Mouse (Mus musculus): ENCODE measurements around the gene Bst2.
A peak's percentile ranks its signal among the peaks of the same experiment; 100 is the strongest.

Bst2 gene

GRCm38 (mm10) chr8:71537028-71537867, at the start of gene Bst2:
Bst2 (minus strand) TSS chr8:71537456.
- peak; percentile 72 for DNase-seq (ENCODE audit: low read depth, low spot score)

DNA sequence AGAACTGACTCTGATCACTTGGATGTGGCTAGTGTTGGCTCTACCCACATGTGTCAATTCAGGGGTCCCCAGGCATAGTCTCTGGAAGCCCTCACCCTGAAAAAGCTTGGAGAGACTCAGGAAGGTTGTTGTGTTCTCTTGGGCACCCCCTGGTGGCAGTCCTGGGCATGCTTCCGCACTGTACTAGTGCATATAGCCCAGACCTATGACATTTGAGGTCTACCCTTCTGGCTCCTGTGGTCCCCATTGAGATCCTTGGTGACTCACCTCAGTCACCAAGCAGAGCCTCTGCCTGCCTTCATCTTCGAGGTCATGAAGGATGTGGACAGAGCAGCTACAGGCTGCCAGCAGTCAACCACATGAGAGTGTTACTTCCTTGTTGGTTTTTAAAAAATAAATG, 49.6 kb upstream of the Bst2 start:
- DNase-seq (ENCODE audit: low read depth, low spot score): no peak

- DNase-seq (ENCODE audit: low read depth, low spot score): no peak
These were observed 42.9 kb upstream of the Bst2 start for GRCm38 (mm10) chr8:71580201-71580600.

GRCm38 (mm10) chr8:71579476-71579875, 42.2 kb upstream of the Bst2 start:
- DNase-seq (ENCODE audit: low read depth, low spot score): no peak

- DNase-seq (ENCODE audit: low read depth, low spot score): no peak
These were observed 41.8 kb upstream of the Bst2 start for GRCm38 (mm10) chr8:71579009-71579408.

DNA sequence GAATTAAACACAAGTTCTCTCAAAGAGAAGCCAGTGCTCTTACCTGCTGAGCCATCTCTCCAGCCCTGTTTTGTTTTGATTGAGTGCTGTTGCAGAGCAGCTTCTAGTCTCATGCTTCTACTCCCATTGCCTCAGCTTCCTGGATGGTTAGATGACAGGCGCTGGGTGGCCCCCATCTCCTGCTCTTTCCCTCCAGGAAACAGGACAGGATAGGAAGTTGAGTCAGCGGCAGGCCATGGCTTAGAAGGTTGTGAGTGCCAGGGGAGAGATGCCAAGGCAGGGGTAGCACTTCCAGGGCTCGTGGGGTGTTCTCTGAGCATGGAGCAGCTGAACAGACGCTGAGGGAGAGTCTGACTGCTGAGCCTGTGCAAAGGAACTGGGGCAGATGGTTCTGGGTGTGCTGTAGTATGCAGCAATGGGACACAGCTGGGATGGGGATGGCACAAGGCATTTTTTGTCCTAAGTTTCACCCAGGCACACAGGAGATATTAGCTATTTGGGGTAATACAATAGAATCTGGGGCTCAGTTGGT, 40.7 kb upstream of the Bst2 start:
- no peak for DNase-seq (ENCODE audit: low read depth, low spot score)

DNA sequence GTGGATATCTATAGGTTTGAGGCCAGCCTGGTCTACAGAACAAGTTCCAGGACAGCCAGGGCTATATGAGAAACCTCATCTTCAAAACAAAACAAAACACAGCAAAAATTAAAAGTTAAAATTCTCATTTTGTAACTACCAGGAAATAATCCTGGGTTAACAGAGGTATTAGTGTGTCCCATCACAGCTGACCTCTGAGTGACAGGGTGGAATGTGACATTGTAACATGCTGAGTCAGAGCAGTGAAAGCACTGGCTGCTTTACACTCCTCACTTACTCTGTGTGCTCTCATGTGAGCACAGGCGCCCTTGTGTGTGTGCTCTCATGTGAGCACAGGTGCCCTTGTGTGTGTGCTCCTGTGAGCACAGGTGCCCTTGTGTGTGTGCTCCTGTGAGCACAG, 37.8 kb upstream of the Bst2 start:
- no peak for DNase-seq (ENCODE audit: low read depth, low spot score)

GRCm38 (mm10) chr8:71574426-71574825, 37.2 kb upstream of the Bst2 start:
- no peak for DNase-seq (ENCODE audit: low read depth, low spot score)

DNA sequence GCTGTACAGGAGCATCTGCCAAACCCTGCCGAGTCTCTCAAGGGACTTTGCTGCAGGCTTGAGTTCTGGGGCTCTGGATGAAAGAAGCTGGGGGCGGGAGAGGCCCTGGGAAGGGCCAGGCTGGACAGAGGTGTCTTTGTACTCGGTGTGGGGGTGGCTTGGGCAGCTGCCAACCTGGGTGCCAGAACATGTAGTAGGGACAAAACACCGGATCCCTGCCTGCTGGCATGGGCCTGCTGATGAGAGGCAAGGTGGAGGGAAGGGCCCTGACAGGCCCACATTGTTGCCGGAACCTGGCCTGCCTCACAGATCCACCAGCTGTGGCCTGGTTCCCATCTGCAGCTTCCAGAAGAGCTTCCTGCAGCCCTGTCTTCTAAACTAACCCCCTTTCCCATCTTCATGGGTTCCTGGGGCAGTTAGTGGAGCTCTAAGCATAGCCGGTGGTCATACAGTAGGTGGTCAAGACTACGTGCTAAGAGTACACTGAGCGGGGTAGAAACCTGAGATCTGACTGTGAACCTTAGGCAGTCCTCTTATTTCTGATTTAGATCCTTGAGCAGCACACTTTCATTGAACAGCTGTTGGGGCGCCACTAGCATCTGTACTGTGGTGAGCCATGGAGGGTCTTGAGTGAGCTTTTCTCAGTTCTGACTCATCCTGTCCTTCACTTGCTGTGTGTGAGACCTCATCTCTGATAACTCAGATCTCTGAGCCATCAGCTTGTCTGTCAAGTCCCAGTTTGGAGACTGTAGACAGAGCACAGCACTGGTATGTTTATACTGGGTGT, 35.8 kb upstream of the Bst2 start:
- no peak for DNase-seq (ENCODE audit: low read depth, low spot score)

DNA sequence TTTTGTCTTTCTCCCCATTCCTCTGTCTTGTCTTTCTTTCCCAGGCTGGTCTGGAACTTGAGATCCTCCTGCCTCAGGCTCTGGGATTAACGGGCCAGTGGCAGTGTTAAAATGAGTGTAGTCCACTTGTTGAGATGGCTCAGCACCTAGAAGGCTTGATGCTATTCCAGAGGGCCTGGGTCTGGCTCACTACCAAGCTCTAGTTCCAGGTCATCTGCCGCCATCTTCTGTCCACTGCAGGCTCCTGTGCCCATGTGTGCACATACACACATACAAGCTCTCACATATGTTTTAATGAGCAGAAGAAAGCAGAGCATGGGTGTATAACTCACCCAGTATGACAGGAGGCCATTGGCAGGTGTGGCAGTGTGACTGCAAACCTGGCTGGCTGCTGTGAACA, 34.8 kb upstream of the Bst2 start:
- DNase-seq (ENCODE audit: low read depth, low spot score): no peak

GRCm38 (mm10) chr8:71570291-71570954, 33.2 kb upstream of the Bst2 start:
- peak; percentile 86 for DNase-seq (ENCODE audit: low read depth, low spot score)

DNA sequence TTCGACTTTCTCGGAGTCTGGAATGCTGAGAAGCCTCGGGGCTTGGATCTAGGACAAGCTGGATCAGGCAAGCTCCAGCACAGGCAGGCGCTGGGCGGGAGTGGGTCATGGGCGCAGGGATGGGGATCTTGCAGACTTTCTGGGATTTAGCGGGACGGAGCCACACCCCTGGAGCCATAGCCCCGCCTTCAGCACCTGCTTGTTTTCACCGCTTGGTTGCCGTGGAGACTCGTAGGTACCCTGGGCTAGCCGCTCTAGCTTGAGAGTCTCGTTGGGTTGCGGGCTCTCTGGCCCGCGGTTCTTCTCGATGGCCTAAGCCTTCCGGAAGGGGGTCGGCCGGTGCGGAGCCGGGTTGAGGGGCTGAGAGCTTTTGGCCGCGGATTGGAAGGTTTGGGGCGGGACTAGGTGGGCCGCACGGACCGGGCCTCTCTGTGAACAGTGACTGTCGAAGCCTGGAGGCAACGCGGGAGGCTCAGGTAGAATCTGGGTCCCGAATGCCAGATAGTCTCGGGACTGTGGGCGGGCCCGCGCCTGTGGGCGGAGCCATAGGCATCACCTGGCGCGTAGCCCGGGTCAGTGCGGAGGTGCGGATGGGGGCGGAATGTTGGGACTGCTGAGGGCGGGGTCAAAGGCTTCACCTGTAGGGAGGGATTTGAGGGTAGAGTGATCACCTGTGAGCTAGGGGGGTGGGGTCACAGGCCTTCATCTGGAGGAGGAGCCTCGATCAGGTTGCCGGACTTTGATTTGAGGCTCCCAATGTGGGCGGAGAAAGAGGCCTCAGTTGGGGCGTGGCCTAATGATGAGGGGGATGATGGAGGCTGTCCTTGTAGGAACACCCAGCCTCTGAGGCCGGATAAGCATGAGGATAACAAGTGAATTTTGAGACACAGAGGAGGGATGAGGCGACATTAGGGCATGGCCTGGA, 32.4 kb upstream of the Bst2 start:
- DNase-seq (ENCODE audit: low read depth, low spot score): peak; percentile 83

- no peak for DNase-seq (ENCODE audit: low read depth, low spot score)
These were observed 31.7 kb upstream of the Bst2 start for GRCm38 (mm10) chr8:71568941-71569340.

DNA sequence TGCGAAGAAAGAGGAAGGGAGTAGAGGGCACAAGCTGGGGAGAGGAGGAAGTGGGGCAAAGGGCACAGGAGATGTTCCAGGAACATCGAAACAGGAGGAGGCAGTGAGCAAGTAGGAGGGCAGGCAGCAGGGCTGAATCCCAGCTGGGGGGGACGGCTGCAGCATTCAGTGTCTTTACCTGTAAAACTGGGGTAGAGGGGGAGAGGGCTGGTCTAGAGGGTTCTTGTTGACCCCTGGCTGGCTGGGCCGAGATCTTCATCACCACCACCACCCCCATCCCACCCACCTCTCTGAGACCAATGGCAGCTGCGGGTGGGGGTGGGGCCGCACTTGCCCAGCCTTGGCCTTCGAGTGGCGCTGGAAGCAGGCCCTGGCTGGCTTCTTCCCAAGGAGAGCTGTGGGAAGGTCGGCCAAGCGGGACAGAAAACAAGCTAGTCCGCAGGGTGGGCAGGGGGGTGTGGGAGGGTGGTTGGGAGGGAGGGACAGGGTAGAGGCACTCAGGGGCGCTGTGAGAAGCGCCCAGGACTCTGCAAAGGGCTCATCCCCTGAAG, 31.2 kb upstream of the Bst2 start, which contains the start of gene Slc27a1:
TSS of gene Slc27a1 (plus strand) at position 496 of the 551 bp plus-strand sequence.
- DNase-seq (ENCODE audit: low read depth, low spot score): no peak

GRCm38 (mm10) chr8:71567587-71567986, 30.3 kb upstream of the Bst2 start:
- DNase-seq (ENCODE audit: low read depth, low spot score): no peak

- DNase-seq (ENCODE audit: low read depth, low spot score): no peak
These were observed 29.2 kb upstream of the Bst2 start, which contains the start of gene Nxnl1 for GRCm38 (mm10) chr8:71566501-71566900. Nxnl1 (minus strand) TSS chr8:71566601.

DNA sequence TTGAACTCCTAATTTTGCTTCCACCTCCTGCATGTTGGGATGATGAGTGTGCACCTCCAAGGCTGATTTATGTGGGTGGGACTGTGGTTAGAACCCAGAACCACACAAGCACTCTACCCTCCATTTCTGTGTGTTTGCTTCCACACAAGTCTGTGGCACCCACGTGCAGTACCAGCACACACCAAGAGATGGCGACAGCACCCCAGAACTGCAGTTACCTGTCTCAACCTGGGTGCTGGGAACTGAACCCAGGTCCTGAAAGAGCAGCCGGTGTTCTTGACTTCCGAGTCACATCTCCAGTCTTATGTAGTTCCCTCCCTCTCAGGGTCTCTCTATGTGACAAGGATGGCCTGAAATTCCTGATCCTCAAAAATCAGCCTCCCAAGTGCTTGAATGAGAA, 26.7 kb upstream of the Bst2 start:
- DNase-seq (ENCODE audit: low read depth, low spot score): no peak

DNA sequence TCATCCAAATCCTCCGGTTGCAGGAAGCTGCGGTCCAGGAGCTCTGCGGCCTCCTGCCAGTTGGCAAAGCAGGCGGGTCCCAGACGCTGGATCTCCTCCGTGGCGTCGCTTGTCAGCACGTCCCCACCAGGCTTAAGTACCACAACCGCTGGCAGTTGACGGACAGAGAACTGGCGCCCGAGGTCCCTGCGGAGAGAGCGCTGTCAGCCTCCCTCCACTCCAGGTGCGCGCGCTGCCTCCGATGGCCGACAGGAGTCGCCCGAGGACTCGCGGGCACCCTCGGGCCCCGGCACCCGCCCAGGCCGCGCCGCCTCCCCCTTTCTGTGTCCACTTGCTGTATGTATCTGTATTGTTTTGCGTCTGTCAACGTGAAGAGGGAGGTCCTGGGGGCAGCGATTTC, 25.5 kb upstream of the Bst2 start:
- DNase-seq (ENCODE audit: low read depth, low spot score): no peak

DNA sequence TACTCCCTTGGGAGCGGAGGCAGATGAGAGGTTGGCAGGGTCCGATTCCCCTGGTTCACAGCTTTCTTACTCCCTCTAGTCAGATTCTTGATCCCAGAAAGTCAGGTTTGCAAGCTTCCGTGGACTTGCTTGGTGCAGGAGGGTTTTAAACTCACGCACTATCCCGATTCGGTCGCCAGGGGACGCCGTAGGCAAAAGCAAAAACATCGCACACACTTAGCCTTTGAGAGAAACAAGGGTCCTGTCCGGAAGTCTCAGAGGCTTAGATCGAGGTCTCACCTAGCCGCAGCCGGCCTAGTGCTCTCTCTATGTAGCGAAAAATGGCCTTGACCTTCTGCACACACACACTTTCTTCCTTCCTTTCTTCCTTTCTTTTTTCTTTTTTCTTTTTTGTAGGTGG, 24.1 kb upstream of the Bst2 start:
- peak; percentile 56 for DNase-seq (ENCODE audit: low read depth, low spot score)

DNA sequence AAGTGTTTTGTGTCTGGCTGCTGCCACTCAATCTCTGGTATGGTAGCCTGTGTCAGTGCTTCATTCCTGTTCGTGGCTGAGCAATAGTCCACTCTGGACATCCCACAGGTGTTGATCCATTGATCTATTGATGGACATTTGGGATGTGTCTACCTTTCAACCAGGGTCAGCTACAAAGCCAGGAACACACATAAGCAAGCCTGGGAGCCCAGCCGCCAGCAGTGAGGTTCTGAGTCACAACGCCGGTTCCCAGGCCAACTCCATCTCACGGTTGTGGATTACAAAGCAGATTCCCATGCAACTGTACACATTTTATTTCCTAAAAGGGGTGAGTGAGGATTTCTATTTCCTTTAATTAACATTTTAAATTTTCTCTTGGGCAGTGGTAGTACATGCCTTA, 23.5 kb upstream of the Bst2 start:
- no peak for DNase-seq (ENCODE audit: low read depth, low spot score)

- no peak for DNase-seq (ENCODE audit: low read depth, low spot score)
These were observed 22.8 kb upstream of the Bst2 start for GRCm38 (mm10) chr8:71560071-71560470.
